Comparison of ENCODE assay signal across 34 mouse cellular contexts in the genomic region with DNA sequence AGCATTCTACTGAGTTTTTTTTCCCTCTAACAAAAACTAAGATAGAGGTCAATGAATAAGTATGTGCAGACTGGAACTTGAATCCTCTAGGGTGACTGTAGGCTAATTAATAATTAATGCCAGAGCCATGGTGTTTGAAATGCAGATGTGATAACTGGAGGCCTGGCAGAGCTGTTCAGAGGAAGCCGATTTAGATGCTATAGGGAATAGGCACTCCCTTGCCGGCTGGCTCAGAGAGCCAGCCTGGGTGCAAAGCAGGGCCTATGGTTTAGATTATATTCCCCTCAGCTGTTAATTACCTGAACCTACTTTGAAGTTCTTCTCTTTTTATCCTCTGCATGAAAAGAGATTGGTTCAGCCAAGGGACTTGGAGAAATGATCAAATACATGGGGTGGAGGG. TPM values are rescaled to one million over a fixed set of nuclear protein-coding genes. Genes with fewer than 3 reads are reported as not detected.
DNase-seq lines count a peak whose midpoint lies in the region; ATAC-seq and TF ChIP-seq lines count a peak whose summit lies in the region.
"Had no signal": no experiment of that assay in that cellular context is flagged by ENCODE, and none has a peak within 500 bp of the region (broad histone marks: within the 10 kb centered on the region; RNA-seq: fewer than 3 reads in every experiment).

No protein-coding gene starts in this region.

- no peak overlapping the region for H3K9ac ChIP-seq in hindbrain, embryonic 12.5 days
- no peak overlapping the region for H3K9ac ChIP-seq in hindbrain, embryonic 16.5 days (ENCODE audit: low read depth, low read length)
- H3K9ac ChIP-seq in forebrain, embryonic 15.5 days (replicated peaks) = no peak overlapping the region
- no peak overlapping the region for H3K9ac ChIP-seq in midbrain, embryonic 15.5 days
- H3K9ac ChIP-seq: embryonic facial prominence, embryonic 15.5 days; heart, embryonic 13.5 days; hindbrain, embryonic 15.5 days; intestine, embryonic 15.5 days; limb, embryonic 12.5 days; lung, embryonic 15.5 days had no signal

- DNase-seq in brain, embryonic 14.5 days (ENCODE audit: low read depth) = peak; percentile 78
- DNase-seq in right cerebral cortex, postnatal 14 days = no peak
- DNase-seq in heart, postnatal 10 days = no peak
- DNase-seq: adrenal gland, adult 2 months; adrenal gland, postnatal 36 days; cerebellum, adult 2 months; cerebellum, postnatal 14 days; heart, adult 2 months; heart, postnatal 14 days; kidney, adult 2 months; kidney, postnatal 36 days; spleen, adult 18-20 months; thymus, postnatal 36 days had no signal

- no peaks in the 10 kb centered on the region for H3K36me3 ChIP-seq in hindbrain, embryonic 12.5 days
- H3K36me3 ChIP-seq in hindbrain, embryonic 16.5 days (ENCODE audit: control insufficient read depth, insufficient read depth, low read length) = no peaks in the 10 kb centered on the region
- H3K36me3 ChIP-seq in forebrain, embryonic 15.5 days = no peaks in the 10 kb centered on the region
- no peaks in the 10 kb centered on the region for H3K36me3 ChIP-seq in midbrain, embryonic 15.5 days (replicated peaks)
- H3K36me3 ChIP-seq: embryonic facial prominence, embryonic 10.5 days; embryonic facial prominence, embryonic 15.5 days; heart, embryonic 13.5 days; hindbrain, embryonic 15.5 days; intestine, embryonic 15.5 days; limb, embryonic 12.5 days; lung, embryonic 15.5 days had no signal

- intact Hi-C loops in heart, postnatal 10 days (cut with DNase I) = no loop called here

- no peaks in the 10 kb centered on the region for H3K9me3 ChIP-seq in hindbrain, embryonic 12.5 days (replicated peaks)
- no peaks in the 10 kb centered on the region for H3K9me3 ChIP-seq in hindbrain, embryonic 16.5 days (ENCODE audit: control insufficient read depth, low read length)
- no peaks in the 10 kb centered on the region for H3K9me3 ChIP-seq in forebrain, embryonic 15.5 days
- no peaks in the 10 kb centered on the region for H3K9me3 ChIP-seq in midbrain, embryonic 15.5 days
- H3K9me3 ChIP-seq: embryonic facial prominence, embryonic 10.5 days; embryonic facial prominence, embryonic 15.5 days; heart, embryonic 13.5 days; hindbrain, embryonic 15.5 days; intestine, embryonic 15.5 days; limb, embryonic 12.5 days; lung, embryonic 15.5 days had no signal

- no peak for TF ChIP-seq POLR2A in brain, embryonic 14.5 days (IDR thresholded peaks at IDR 0.05; ENCODE audit: borderline replicate concordance, extremely low read depth, insufficient read depth, insufficient read length, poor library complexity, severe bottlenecking)

- H3K4me2 ChIP-seq in hindbrain, embryonic 12.5 days (replicated peaks) = no peak overlapping the region
- no peak overlapping the region for H3K4me2 ChIP-seq in hindbrain, embryonic 16.5 days (ENCODE audit: low read length)
- H3K4me2 ChIP-seq in forebrain, embryonic 15.5 days (replicated peaks) = no peak overlapping the region
- no peak overlapping the region for H3K4me2 ChIP-seq in midbrain, embryonic 15.5 days
- H3K4me2 ChIP-seq: embryonic facial prominence, embryonic 15.5 days; heart, embryonic 13.5 days; hindbrain, embryonic 15.5 days; intestine, embryonic 15.5 days; limb, embryonic 12.5 days; liver, embryonic 11.5 days; lung, embryonic 15.5 days had no signal

- no peak overlapping the region for H3K27ac ChIP-seq in hindbrain, embryonic 12.5 days
- no peak overlapping the region for H3K27ac ChIP-seq in hindbrain, embryonic 16.5 days (ENCODE audit: low read depth, low read length)
- H3K27ac ChIP-seq in forebrain, embryonic 15.5 days (replicated peaks) = no peak overlapping the region
- no peak overlapping the region for H3K27ac ChIP-seq in midbrain, embryonic 15.5 days
- H3K27ac ChIP-seq: embryonic facial prominence, embryonic 10.5 days; embryonic facial prominence, embryonic 15.5 days; heart, adult 2 months; heart, embryonic 13.5 days; hindbrain, embryonic 15.5 days; intestine, embryonic 15.5 days; layer of hippocampus, adult 2 months; left cerebral cortex, adult 2 months; limb, embryonic 12.5 days; lung, embryonic 15.5 days had no signal

- no peaks in the 10 kb centered on the region for H3K27me3 ChIP-seq in hindbrain, embryonic 12.5 days
- no peaks in the 10 kb centered on the region for H3K27me3 ChIP-seq in hindbrain, embryonic 16.5 days (replicated peaks; ENCODE audit: control insufficient read depth, insufficient read depth, low read length)
- no peaks in the 10 kb centered on the region for H3K27me3 ChIP-seq in forebrain, embryonic 15.5 days
- no peaks in the 10 kb centered on the region for H3K27me3 ChIP-seq in midbrain, embryonic 15.5 days (replicated peaks)
- H3K27me3 ChIP-seq: embryonic facial prominence, embryonic 15.5 days; heart, embryonic 13.5 days; hindbrain, embryonic 15.5 days; intestine, embryonic 15.5 days; limb, embryonic 12.5 days; lung, embryonic 15.5 days had no signal

- WGBS in hindbrain, embryonic 12.5 days = 32% methylated on average over 2 of the region's 2 CpGs
- 36% methylated on average over 2 of the region's 2 CpGs for WGBS in hindbrain, embryonic 16.5 days
- 37% methylated on average over 2 of the region's 2 CpGs for WGBS in forebrain, embryonic 15.5 days
- 37% methylated on average over 2 of the region's 2 CpGs for WGBS in midbrain, embryonic 15.5 days

- H3K4me1 ChIP-seq in hindbrain, embryonic 12.5 days = no peaks in the 10 kb centered on the region
- no peaks in the 10 kb centered on the region for H3K4me1 ChIP-seq in hindbrain, embryonic 16.5 days (ENCODE audit: control insufficient read depth, insufficient read depth, low read depth, low read length)
- no peaks in the 10 kb centered on the region for H3K4me1 ChIP-seq in forebrain, embryonic 15.5 days
- H3K4me1 ChIP-seq in midbrain, embryonic 15.5 days = no peaks in the 10 kb centered on the region
- H3K4me1 ChIP-seq: embryonic facial prominence, embryonic 10.5 days; embryonic facial prominence, embryonic 15.5 days; heart, embryonic 13.5 days; hindbrain, embryonic 15.5 days; intestine, embryonic 15.5 days; limb, embryonic 12.5 days; lung, embryonic 15.5 days had no signal

- TF ChIP-seq CTCF in brain, embryonic 14.5 days (IDR thresholded peaks at IDR 0.05; ENCODE audit: borderline replicate concordance, extremely low read depth, insufficient read depth, insufficient read length) = no peak

- no peak overlapping the region for H3K4me3 ChIP-seq in hindbrain, embryonic 12.5 days
- no peak overlapping the region for H3K4me3 ChIP-seq in hindbrain, embryonic 16.5 days (ENCODE audit: low read length)
- no peak overlapping the region for H3K4me3 ChIP-seq in forebrain, embryonic 15.5 days
- H3K4me3 ChIP-seq in midbrain, embryonic 15.5 days = no peak overlapping the region
- H3K4me3 ChIP-seq: embryonic facial prominence, embryonic 10.5 days; embryonic facial prominence, embryonic 15.5 days; heart, adult 2 months; heart, embryonic 13.5 days; hindbrain, embryonic 15.5 days; intestine, embryonic 15.5 days; layer of hippocampus, adult 2 months; left cerebral cortex, adult 2 months; limb, embryonic 12.5 days; lung, embryonic 15.5 days had no signal

- ATAC-seq in hindbrain, embryonic 12.5 days (ENCODE audit: low FRiP score) = peak; percentile 60; the same call in 1 of the 2 replicates
- no peak for ATAC-seq in hindbrain, embryonic 16.5 days
- 0 out of 2 replicates have a peak, but pooled peaks have one; percentile 41 for ATAC-seq in forebrain, embryonic 15.5 days (replicated peaks)
- peak; percentile 97 for ATAC-seq in midbrain, embryonic 15.5 days (replicated peaks)
- ATAC-seq: activated CD4-positive, CD25-positive, alpha-beta regulatory T cell, adult 4 months; CD4-positive, CD25-positive, alpha-beta regulatory T cell, adult 4 months; intestine, embryonic 15.5 days had no signal

RNA-seq across cellular contexts. Expression of gene Pou3f4, which starts 11.6 kb away (rescaled TPM):
- polyA plus RNA-seq in hindbrain, embryonic 12.5 days (2016; fragmentation: Nextera tagmentation; extraction: Ambion mirVana) = 15.5 and 20.2 TPM in 2 replicates
- polyA plus RNA-seq in hindbrain, embryonic 16.5 days (2015; fragmentation: Nextera tagmentation; extraction: Ambion mirVana) = 6.8 and 7.6 TPM in 2 replicates
- 45.6 and 48.0 TPM in 2 replicates for polyA plus RNA-seq in brain, embryonic 14.5 days (2012; rRNA removed)
- polyA plus RNA-seq in forebrain, embryonic 15.5 days (2015; fragmentation: Nextera tagmentation; extraction: Ambion mirVana) = 12.6 and 15.0 TPM in 2 replicates
- 26.2 and 26.3 TPM in 2 replicates for polyA plus RNA-seq in midbrain, embryonic 15.5 days (2015; fragmentation: Nextera tagmentation; extraction: Ambion mirVana)
- not detected for total RNA-seq in heart, postnatal 10 days (2021)
- total RNA-seq: adrenal gland, adult 2 months; adrenal gland, postnatal 36 days; gastrocnemius, adult 8-10 months; heart, adult 2 months; heart, postnatal 14 days; megakaryocyte progenitor cell, adult 5-6 weeks; monocyte, adult 5-6 weeks; neutrophil, adult 5-6 weeks had no signal
- polyA plus RNA-seq: activated CD4-positive, CD25-positive, alpha-beta regulatory T cell, adult 4 months; CD4-positive, CD25-positive, alpha-beta regulatory T cell, adult 4 months; heart, adult 2 months; kidney, adult 2 months; kidney, embryonic 16.5 days had no signal
